Mouse (Mus musculus) ES-E14 (cell line): ENCODE data around the gene Pgm2.

Experiments used
- CHD2 ChIP-seq: IDR thresholded peaks from 2 replicates; pipeline ENCODE4 v1.6.1; 2014; ENCODE audit warnings: mild to moderate bottlenecking, low read depth, low read length, inconsistent platforms
- HCFC1 ChIP-seq: IDR thresholded peaks from 2 replicates; pipeline ENCODE4 v1.6.1; 2012; ENCODE audit warnings: low read length, inconsistent platforms, borderline replicate concordance; ENCODE audit not compliant: insufficient read depth
- MAFK ChIP-seq: IDR thresholded peaks from 2 replicates; pipeline ENCODE4 v1.6.1; 2014; ENCODE audit warnings: mild to moderate bottlenecking, low read depth, low read length, inconsistent platforms; ENCODE audit not compliant: insufficient read depth
- ZC3H11A ChIP-seq: IDR thresholded peaks from 2 replicates; pipeline ENCODE4 v1.6.1; 2012; ENCODE audit warnings: low read depth, mild to moderate bottlenecking, inconsistent platforms, low read length, borderline replicate concordance

DNA sequence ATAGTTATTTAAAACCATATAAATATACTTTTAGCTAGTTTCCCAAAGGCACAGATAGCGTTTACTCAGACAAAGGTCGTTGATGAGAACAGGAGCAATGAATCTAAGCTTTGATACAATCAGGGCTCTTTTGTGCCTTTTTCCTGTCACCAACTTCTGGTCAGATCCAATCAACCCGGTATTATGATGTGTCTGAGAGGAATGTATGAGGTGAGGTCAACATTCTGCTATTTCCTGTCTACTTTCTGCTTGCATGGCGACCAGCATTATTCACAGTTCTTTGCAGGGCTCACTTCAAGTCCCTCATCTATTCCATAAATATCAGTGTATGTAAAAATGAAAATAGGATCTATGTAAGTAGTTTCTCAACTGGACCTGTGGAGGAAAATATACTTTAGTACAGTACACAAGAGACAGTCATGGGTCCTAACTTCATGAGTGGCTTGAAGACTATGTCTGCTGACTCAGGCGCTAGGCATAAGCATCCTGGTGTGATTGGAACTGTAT, 81.7 kb downstream of the Pgm2 start:
- TF ChIP-seq HCFC1 (no peak), CHD2 (no peak), MAFK (no peak), ZC3H11A (no peak)
